Mouse (Mus musculus): ENCODE measurements around the gene Rab5c.

The Rab5c gene

DNA sequence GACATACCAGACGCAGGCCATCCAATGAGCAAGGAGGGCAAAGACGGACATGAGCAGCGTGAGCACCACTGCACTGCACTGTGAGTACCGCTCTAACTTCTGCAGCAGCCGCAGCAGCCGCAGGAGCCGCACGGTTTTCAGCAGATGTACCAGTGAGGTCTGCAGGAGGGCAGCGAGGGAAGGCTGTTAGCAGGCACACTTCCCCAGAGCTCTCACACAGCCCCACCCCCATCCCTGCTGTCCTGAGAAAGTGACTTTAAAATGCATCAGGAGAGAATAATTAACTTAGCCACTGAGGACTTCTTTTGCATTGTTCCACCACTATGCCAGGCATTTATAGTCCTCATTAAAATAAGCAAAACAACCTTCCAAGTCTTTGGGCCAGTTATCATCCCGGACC lies 14.3 kb upstream of the Rab5c start:
- no peak for DNase-seq (ENCODE audit: low read depth)

GRCm38 (mm10) chr11:100750127-100750526 lies 12.1 kb upstream of the Rab5c start:
- no peak for DNase-seq (ENCODE audit: low read depth)

- no peak for DNase-seq (ENCODE audit: low read depth)
Measured at GRCm38 (mm10) chr11:100749469-100749868, 11.5 kb upstream of the Rab5c start.

DNA sequence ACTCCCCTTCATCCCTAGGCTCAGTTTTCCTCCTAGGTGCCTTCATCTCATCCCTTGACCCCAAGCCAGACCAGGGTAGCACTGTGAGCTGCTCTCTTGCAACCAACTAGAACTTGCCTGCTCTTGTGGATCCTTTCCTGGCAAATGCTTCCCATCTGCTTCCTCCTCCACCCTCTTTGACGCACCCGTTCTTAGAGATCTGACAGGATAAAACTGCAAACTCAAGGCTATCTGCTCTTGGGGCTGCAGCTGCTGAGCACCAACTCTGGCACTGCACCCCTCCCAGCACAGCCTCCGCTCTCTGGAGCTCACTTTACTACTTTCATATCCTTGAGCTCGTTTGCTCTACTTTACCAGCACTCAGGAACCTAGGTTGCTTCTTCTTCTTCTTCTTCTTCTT lies 10.6 kb upstream of the Rab5c start:
- DNase-seq (ENCODE audit: low read depth) = no peak

GRCm38 (mm10) chr11:100747114-100747513 lies 9.1 kb upstream of the Rab5c start:
- no peak for DNase-seq (ENCODE audit: low read depth)

DNA sequence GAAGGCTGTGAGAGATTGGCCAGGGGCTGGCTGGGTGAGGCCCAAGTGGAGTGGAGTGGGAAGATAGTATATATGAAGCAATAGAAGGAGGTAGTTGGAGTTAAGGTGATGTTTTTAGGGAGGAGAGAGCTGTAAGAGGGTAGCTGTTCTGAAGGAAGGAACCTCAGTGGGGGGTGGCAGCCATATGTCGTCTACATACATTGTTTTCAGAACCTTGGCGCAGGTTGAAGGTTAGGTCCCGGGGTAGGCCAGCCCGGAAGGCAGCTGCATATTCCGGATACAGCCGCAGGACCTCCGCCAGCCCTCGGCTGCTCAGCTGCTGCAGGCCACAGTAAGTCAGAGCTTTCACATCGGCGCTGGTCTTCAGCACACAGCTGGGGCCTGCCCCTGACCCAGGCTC lies 8.5 kb upstream of the Rab5c start:
- no peak for DNase-seq (ENCODE audit: low read depth)

DNA sequence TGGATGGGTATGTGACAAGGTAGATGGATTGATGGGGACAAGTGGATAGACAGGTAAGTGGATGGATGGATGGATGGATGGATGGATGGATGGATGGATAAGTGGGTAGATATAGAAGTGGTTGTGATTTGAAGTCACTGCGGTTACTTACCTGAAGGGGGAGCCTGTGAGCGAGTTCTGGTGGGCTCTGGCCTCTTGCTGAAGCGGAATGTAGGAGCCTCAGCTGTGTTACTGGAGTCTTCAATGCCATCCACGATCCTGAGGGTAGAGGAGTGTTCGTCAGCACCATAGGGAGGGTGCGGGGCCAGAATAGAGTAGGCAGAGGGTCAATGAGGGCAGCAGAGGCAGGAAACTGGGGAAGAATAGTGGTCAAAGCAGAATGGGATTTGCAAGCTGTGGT lies 7.1 kb upstream of the Rab5c start:
- DNase-seq (ENCODE audit: low read depth) = no peak

DNA sequence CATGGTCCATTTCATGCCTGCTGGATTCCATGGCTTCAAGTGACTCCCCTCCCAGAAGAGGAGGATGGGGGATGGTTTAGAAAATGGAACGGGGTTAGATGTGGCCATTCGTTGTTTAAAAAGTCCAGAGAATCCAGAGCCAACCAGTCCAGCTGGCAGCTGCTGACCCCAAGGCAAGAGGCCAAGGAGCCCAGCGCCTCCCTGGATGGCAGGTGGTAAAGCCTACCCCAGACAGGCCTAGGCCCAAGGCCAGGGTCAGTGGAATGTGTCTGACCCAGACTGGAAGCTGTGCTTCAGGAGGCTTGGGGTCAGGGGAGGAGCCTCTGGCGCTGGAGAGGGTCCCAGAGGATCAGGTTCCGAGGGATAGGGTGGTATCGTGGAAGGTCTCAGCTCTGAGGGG lies 3.3 kb upstream of the Rab5c start:
- no peak for DNase-seq (ENCODE audit: low read depth)

- DNase-seq (ENCODE audit: low read depth) = no peak
Measured at GRCm38 (mm10) chr11:100738749-100739148, 734 bp upstream of the Rab5c start.

- DNase-seq (ENCODE audit: low read depth) = peak; percentile 82
Measured at GRCm38 (mm10) chr11:100737105-100737733, 796 bp downstream of the Rab5c start.

GRCm38 (mm10) chr11:100736746-100737080 lies 1.3 kb downstream of the Rab5c start:
- DNase-seq (ENCODE audit: low read depth) = no peak

DNA sequence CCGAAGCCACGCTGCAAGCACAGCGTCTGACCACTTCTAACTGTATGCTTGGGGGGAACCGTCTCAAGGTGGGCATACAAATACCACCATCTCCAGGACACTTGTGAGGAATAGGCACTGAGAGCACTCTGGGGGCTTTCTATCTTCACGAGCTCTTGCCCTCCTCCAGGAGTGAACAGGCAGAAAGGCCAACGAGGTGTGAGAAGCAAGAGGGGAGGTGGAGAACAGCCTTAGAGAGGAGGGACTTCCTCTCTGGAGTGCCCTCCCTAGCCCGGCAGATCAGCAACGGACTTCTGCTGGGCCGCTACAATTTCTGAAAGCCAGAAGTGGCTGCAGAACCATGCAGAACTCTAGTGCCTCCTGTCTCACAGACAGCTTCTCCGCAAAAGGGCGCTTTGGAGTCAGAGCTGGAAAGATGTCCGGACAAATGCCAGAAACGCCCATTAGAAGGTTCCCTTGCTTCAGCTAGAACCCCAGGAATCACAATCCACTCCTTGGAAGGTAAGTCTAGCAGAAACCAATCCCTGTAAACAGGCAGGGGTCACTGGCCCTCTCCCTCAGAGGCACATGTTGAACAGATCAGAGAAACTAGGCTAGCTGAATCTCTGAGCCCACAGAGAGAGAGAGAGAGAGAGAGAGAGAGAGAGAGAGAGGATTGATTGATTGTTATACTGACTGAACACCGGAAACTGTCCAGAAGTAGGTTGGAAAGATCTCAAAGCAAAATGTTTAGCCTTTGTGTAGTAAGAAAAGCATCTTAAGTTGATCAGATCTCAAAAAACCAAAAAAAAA lies 1.9 kb downstream of the Rab5c start:
- DNase-seq (ENCODE audit: low read depth) = no peak

DNA sequence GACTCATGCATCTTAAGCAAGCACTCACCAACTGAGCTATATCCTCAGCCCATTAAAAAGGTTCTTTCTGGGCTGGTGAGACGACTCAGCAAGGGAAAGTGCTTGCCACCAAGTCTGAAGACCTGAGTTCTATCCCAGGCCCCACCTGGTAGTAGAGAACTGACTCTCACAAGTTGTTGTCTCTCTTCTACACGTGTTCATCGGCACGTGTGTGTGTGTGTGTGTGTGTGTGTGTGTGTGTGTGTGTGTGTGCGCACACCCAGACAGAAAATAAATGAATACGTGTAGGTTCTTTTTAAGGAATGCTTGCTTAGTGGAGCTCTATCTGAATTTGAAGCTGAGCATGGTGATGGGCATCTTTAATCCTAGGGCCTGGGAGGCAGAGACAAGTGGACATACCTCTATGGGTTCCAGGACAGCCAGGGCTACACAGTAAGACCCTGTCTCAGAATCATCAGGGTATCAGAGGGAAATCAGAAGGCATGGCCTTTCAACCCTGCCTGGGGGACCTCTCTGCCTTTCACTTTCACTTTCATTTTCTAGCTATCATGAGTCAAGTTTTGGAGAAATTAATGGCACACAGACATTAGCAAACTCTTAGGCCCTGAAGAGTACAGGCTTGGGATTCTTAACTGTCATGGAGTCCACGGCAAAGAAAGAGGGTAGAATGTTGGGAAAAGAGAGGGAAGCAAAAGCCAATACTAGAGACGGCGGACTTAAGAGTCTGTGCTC lies 2.7 kb downstream of the Rab5c start:
- no peak for DNase-seq (ENCODE audit: low read depth)

DNA sequence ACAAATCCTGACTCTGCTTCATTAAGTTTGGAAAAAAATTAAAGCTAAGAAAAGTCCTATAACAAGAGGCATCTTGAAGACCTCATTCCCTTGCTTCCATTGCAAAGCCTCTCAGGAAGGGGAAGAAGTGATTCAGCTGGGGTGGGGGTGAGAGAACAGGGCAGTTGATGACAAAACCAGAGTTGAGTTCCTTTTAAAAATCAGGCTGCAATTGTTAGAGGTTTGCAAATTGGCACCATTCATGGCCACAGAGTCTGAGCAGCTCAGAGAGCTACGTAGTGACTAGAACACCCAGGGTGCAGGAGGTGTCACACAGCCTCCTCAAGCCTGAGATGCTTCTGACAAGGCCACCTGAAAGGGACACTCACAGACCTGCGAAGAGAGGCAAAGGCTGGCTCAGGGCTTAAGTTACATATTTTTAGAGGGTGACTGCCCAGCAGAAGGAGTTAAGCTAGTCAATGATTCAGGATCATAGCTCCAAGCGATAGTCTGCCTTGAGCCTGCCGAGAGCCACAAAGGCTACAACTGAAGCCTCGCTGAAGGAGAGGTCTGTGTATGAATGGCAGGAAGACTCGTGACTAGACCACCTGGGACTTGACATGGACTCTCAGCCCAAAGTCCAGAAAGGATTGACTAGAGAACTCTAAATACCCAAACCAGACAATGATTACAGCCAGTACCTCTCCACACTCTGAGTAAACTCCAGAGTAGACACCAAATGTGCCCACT lies 7.4 kb downstream of the Rab5c start:
- DNase-seq (ENCODE audit: low read depth) = no peak

DNA sequence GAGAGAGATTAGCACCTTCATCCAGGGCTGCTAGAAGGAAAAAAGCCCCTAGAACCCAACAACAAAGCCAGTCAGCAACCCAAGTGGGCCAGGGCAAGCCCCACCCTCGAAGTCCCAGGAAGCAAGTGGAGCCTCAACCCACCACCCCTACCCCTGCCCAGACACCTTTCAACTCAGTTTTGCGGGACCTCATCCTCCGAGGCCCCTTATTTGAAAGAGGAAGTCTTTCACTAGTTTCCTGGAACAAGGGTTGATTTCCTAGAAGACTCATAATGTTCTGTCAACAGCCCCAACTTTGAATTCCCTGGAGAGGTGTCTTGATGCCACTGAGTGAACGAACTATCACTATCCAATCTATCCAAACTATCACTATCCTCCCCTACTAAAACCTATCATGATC lies 8.0 kb downstream of the Rab5c start:
- DNase-seq (ENCODE audit: low read depth) = no peak

DNA sequence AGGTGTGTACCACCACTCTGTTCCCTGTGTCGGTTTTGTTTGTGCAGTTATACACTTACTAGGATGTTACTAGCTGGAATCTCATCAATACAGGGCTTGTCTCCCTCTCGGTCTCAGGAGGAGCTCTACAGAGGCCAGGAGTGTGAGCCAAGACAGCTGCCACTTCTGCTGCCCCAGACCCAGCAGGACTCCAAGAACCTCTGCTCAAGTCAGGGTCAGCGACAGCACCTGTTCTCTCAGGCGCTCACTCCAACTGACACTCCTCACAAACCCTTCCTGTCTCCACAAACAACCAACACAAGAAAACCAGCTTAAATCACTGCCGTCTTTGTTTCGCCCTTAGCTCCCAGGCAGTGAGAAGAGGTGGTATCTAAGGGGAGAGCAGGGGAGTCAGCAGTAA lies 9.4 kb downstream of the Rab5c start:
- DNase-seq (ENCODE audit: low read depth) = no peak

DNA sequence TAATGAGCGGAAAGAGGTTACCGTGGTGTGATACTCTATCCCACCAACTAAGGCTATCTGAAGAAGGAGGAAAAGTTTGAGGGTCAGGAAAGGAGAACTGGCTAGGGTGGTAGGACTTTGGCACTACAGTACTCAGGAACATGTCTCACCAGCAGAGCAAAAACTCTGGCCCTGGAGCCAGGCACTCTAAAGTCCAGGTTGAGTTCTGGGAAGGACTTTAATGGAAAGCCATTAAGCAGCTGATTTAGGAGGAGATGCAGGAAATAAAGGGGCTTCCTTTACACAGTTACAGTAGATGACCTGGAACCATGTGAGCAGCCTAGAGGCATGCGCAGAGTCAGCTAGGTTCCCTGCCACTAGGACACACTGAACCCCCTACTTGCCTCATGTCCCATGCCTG lies 10.8 kb downstream of the Rab5c start:
- DNase-seq (ENCODE audit: low read depth) = no peak

GRCm38 (mm10) chr11:100724919-100725512 lies 13.0 kb downstream of the Rab5c start:
- no peak for DNase-seq (ENCODE audit: low read depth)

GRCm38 (mm10) chr11:100722493-100723028 lies 15.5 kb downstream of the Rab5c start:
- DNase-seq (ENCODE audit: low read depth) = no peak

- no peak for DNase-seq (ENCODE audit: low read depth)
Measured at GRCm38 (mm10) chr11:100721776-100722492, 16.1 kb downstream of the Rab5c start.

- no peak for DNase-seq (ENCODE audit: low read depth)
Measured at GRCm38 (mm10) chr11:100721254-100721653, 16.8 kb downstream of the Rab5c start.
